Mouse (Mus musculus) lung, embryonic 16.5 days (tissue): ENCODE data around the gene Olfr1045. TPM values are rescaled to one million over a fixed set of nuclear protein-coding genes. Genes with fewer than 3 reads are reported as not detected.

Source experiments
- ATAC-seq: fragments of 200-750 bp; cut with Nextera tagmentation; 2 replicates; pipeline ENCODE4 v1.8.0; 2017; ENCODE audit warnings: low read depth, mild to moderate bottlenecking, moderate library complexity
- H3K27ac ChIP-seq: fragments of 300-500 bp; sonication (generic); 2 replicates; pipeline ENCODE4 v1.5.1; 2014; ENCODE audit warnings: mild to moderate bottlenecking, control low read depth, low read length
- H3K27me3 ChIP-seq: fragments of 300-500 bp; sonication (generic); 2 replicates; pipeline ENCODE4 v1.6.1; 2014; ENCODE audit warnings: low read depth, low read length, mixed read lengths; ENCODE audit not compliant: control insufficient read depth, insufficient read depth
- H3K36me3 ChIP-seq: fragments of 300-500 bp; sonication (generic); 2 replicates; pipeline ENCODE4 v1.6.1; 2014; ENCODE audit warnings: low read length; ENCODE audit not compliant: control insufficient read depth, insufficient read depth
- H3K4me1 ChIP-seq: fragments of 300-500 bp; sonication (generic); replicated peaks from 2 replicates; pipeline ENCODE4 v1.6.1; 2014; ENCODE audit warnings: low read length, mixed read lengths; ENCODE audit not compliant: control insufficient read depth, insufficient read depth
- H3K4me2 ChIP-seq: fragments of 300-500 bp; sonication (generic); 2 replicates; pipeline ENCODE4 v1.6.1; 2014; ENCODE audit warnings: low read depth, low read length, control low read depth
- H3K4me3 ChIP-seq: fragments of 300-500 bp; sonication (generic); 2 replicates; pipeline ENCODE4 v1.5.1; 2014; ENCODE audit warnings: mild to moderate bottlenecking, low read length, control low read depth
- H3K9ac ChIP-seq: fragments of 300-500 bp; sonication (generic); 2 replicates; pipeline ENCODE4 v1.6.1; 2014; ENCODE audit warnings: low read length, control low read depth
- H3K9me3 ChIP-seq: fragments of 300-500 bp; sonication (generic); 2 replicates; pipeline ENCODE4 v1.6.1; 2016; ENCODE audit warnings: low read length; ENCODE audit not compliant: control insufficient read depth
- WGBS: fragments of 180-500 bp; shearing (Covaris S2); extraction: QIAGEN DNeasy Blood & Tissue Kit; methylation state at CpG from one replicate; pipeline ENCODE4 v1.1.7; 2014; 5-methylcytosine and 5-hydroxymethylcytosine counted together
- polyA plus RNA-seq: library from polyadenylated mRNA; unstranded; fragments of >200 nt; fragmentation: Nextera tagmentation; extraction: Ambion mirVana; gene quantifications from 2 replicates; pipeline ENCODE4 v1.2.1, GENCODE M21; 2015

The Olfr1045 gene
- polyA plus RNA-seq, 1 experiment from 2014 or later = not detected

- H3K4me3 ChIP-seq = no peak within 1 kb of the TSS
- H3K4me2 ChIP-seq = no peak within 1 kb of the TSS
- H3K27me3 ChIP-seq = no peaks in the 10 kb centered on the region
- no peaks in the 10 kb centered on the region for H3K9me3 ChIP-seq
- WGBS = 84% methylated on average over 2 of the region's 2 CpGs
- no peaks in the 10 kb centered on the region for H3K36me3 ChIP-seq
- H3K4me1 ChIP-seq = no peaks in the 10 kb centered on the region
- no peak within 1 kb of the TSS for H3K27ac ChIP-seq
- no peak for ATAC-seq
- H3K9ac ChIP-seq = no peak within 1 kb of the TSS
Observed at GRCm38 (mm10) chr2:86161738-86162137, 41.1 kb downstream of the Olfr1045 start, which contains the start of gene Olfr1042. Olfr1042 (minus strand) TSS chr2:86161838.

- no peak for ATAC-seq
- no peaks in the 10 kb centered on the region for H3K9me3 ChIP-seq
- no peak within 1 kb of the TSS for H3K4me2 ChIP-seq
- H3K4me3 ChIP-seq = no peak within 1 kb of the TSS
- H3K9ac ChIP-seq = no peak within 1 kb of the TSS
- no peaks in the 10 kb centered on the region for H3K27me3 ChIP-seq
- 47% methylated on average over 1 of the region's 1 CpGs for WGBS
- no peaks in the 10 kb centered on the region for H3K36me3 ChIP-seq
- no peak within 1 kb of the TSS for H3K27ac ChIP-seq
- H3K4me1 ChIP-seq = no peaks in the 10 kb centered on the region
Observed at GRCm38 (mm10) chr2:86146632-86147031, 56.2 kb downstream of the Olfr1045 start, which contains the start of gene Olfr1040. Olfr1040 (minus strand) TSS chr2:86146732.

Other genes with a start within 250 kb of the Olfr1045 start
- not detected in 2 replicates for gene Olfr1029, start 229.1 kb downstream of the Olfr1045 start, polyA plus RNA-seq
- gene Olfr1030, start 223.7 kb downstream of the Olfr1045 start, polyA plus RNA-seq = not detected in 2 replicates
- gene Olfr1031, start 212.7 kb downstream of the Olfr1045 start, polyA plus RNA-seq = not detected in 2 replicates
- gene Olfr1032, start 197.5 kb downstream of the Olfr1045 start, polyA plus RNA-seq = not detected in 2 replicates
- 3.9 and 5.5 TPM in 2 replicates for gene Olfr1033, start 182.4 kb downstream of the Olfr1045 start, polyA plus RNA-seq
- 0.10 TPM in 1 of 2 replicates, not detected in the other for gene Olfr1034, start 157.1 kb downstream of the Olfr1045 start, polyA plus RNA-seq
- not detected in 2 replicates for gene Olfr1036, start 129.0 kb downstream of the Olfr1045 start, polyA plus RNA-seq
- gene Olfr1037, start 115.6 kb downstream of the Olfr1045 start, polyA plus RNA-seq = not detected in 2 replicates
- not detected in 2 replicates for gene Olfr1039, start 67.1 kb downstream of the Olfr1045 start, polyA plus RNA-seq
- not detected in 2 replicates for gene Olfr1040, start 56.3 kb downstream of the Olfr1045 start, polyA plus RNA-seq
- not detected in 2 replicates for gene Olfr1042, start 41.2 kb downstream of the Olfr1045 start, polyA plus RNA-seq
- gene Olfr1043, start 35.5 kb downstream of the Olfr1045 start, polyA plus RNA-seq = not detected in 2 replicates
- gene Olfr1044, start 25.2 kb downstream of the Olfr1045 start, polyA plus RNA-seq = not detected in 2 replicates
- gene Olfr52, start 17.3 kb downstream of the Olfr1045 start, polyA plus RNA-seq = not detected in 2 replicates
- gene Olfr1046, start 16.3 kb upstream of the Olfr1045 start, polyA plus RNA-seq = not detected in 2 replicates
- gene Olfr1047, start 28.4 kb upstream of the Olfr1045 start, polyA plus RNA-seq = not detected in 2 replicates
- gene Olfr1048, start 37.3 kb upstream of the Olfr1045 start, polyA plus RNA-seq = not detected in 2 replicates
- not detected in 2 replicates for gene Olfr1049, start 55.3 kb upstream of the Olfr1045 start, polyA plus RNA-seq
- gene Olfr1051, start 76.1 kb upstream of the Olfr1045 start, polyA plus RNA-seq = not detected in 2 replicates
- not detected in 2 replicates for gene Olfr1052, start 89.4 kb upstream of the Olfr1045 start, polyA plus RNA-seq
- not detected in 2 replicates for gene Olfr1053, start 112.3 kb upstream of the Olfr1045 start, polyA plus RNA-seq
- gene Olfr1054, start 132.4 kb upstream of the Olfr1045 start, polyA plus RNA-seq = not detected in 2 replicates
- not detected in 2 replicates for gene Olfr1055, start 147.3 kb upstream of the Olfr1045 start, polyA plus RNA-seq
- gene Olfr1056, start 159.5 kb upstream of the Olfr1045 start, polyA plus RNA-seq = not detected in 2 replicates
- gene Olfr1057, start 175.4 kb upstream of the Olfr1045 start, polyA plus RNA-seq = not detected in 2 replicates
- not detected in 2 replicates for gene Olfr1058, start 185.6 kb upstream of the Olfr1045 start, polyA plus RNA-seq
- gene Olfr1061, start 211.0 kb upstream of the Olfr1045 start, polyA plus RNA-seq = not detected in 2 replicates
- not detected in 2 replicates for gene Olfr1062, start 223.7 kb upstream of the Olfr1045 start, polyA plus RNA-seq
- not detected in 2 replicates for gene Olfr1065, start 247.6 kb upstream of the Olfr1045 start, polyA plus RNA-seq